11 mouse cellular contexts compared by ENCODE assay signal in genomic region chr19:23018186-23018727, GRCm38 (mm10).
"Had no signal": no experiment of that assay in that cellular context is flagged by ENCODE, and none has a peak within 500 bp of the region (broad histone marks: within the 10 kb centered on the region; RNA-seq: fewer than 3 reads in every experiment).

No protein-coding gene starts in this region.

- H3K9ac ChIP-seq: limb, embryonic 12.5 days; liver, embryonic 13.5 days; midbrain, embryonic 13.5 days had no signal

- H3K36me3 ChIP-seq: limb, embryonic 12.5 days; liver, embryonic 13.5 days; midbrain, embryonic 13.5 days had no signal

- H3K9me3 ChIP-seq: limb, embryonic 12.5 days; liver, embryonic 13.5 days; midbrain, embryonic 13.5 days had no signal

- H3K4me1 ChIP-seq: limb, embryonic 12.5 days; liver, embryonic 13.5 days; midbrain, embryonic 13.5 days had no signal

- H3K4me3 ChIP-seq: layer of hippocampus, adult 2 months; limb, embryonic 12.5 days; liver, embryonic 13.5 days; midbrain, embryonic 13.5 days had no signal

- H3K27me3 ChIP-seq: limb, embryonic 12.5 days; liver, embryonic 13.5 days; midbrain, embryonic 13.5 days had no signal

- DNase-seq: kidney, postnatal 4 days; liver; liver, embryonic 13.5 days; lung, adult 18-20 months; right cerebral cortex, postnatal 25 days; thymus, postnatal 4 days had no signal

- H3K4me2 ChIP-seq: limb, embryonic 12.5 days; liver, embryonic 13.5 days; midbrain, embryonic 13.5 days had no signal

- ATAC-seq: midbrain, embryonic 13.5 days had no signal

- H3K27ac ChIP-seq: kidney, postnatal 0 days; layer of hippocampus, adult 2 months; limb, embryonic 12.5 days; liver, embryonic 13.5 days; midbrain, embryonic 13.5 days; stomach, postnatal 0 days had no signal
